Comparison of ENCODE assay signal across 12 mouse cellular contexts in the genomic region with DNA sequence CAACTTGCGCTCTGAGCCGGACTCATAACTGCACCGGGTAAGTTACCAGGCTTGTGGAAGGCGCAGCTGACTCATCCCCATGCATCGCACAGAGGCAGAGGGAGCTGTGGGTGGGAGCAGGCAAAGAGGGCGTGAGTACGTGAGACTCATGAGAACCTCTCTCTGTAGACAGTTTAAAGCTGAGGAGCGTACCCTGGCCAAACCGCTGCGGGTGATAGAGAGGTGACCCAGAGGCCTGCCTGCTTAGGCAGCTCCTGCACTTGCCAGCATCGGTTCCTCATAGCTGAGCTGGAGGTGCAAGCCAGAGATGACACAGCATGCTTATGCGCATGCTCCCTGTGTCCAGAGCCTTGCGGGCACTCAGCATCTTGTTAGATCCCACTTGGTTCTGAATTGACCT. TPM values are rescaled to one million over a fixed set of nuclear protein-coding genes. Genes with fewer than 3 reads are reported as not detected.
DNase-seq lines count a peak whose midpoint lies in the region; ATAC-seq and TF ChIP-seq lines count a peak whose summit lies in the region.
"Had no signal": no experiment of that assay in that cellular context is flagged by ENCODE, and none has a peak within 500 bp of the region (broad histone marks: within the 10 kb centered on the region; RNA-seq: fewer than 3 reads in every experiment).

No protein-coding gene starts in this region.

- peaks cover 2% of the 10 kb centered on the region; the same call in 1 of the 2 replicates for H3K4me1 ChIP-seq in stomach, postnatal 0 days (replicated peaks; ENCODE audit: control insufficient read depth, insufficient read depth)
- H3K4me1 ChIP-seq: intestine, embryonic 15.5 days had no signal

- no peak for TF ChIP-seq CTCF in stomach, postnatal 0 days (IDR thresholded peaks at IDR 0.05; ENCODE audit: low read depth)

- peak; percentile 94 for DNase-seq in heart, adult 11 months
- DNase-seq in heart, postnatal 36 days = no peak
- DNase-seq in right cerebral cortex, adult 2 months (ENCODE audit: low spot score in 2 of 2) = peak; percentile 71 to 76
- no peak for DNase-seq in right cerebral cortex, postnatal 4 days
- peak; percentile 50 for DNase-seq in gastrocnemius, postnatal 14 days
- no peak for DNase-seq in stomach, postnatal 0 days (ENCODE audit: low spot score)
- DNase-seq in kidney, adult 11 months = no peak
- DNase-seq in adrenal gland, postnatal 10 days = no peak
- DNase-seq: heart, postnatal 14 days had no signal

- WGBS in stomach, postnatal 0 days = 79% methylated on average over 13 of the region's 13 CpGs

- TF ChIP-seq EP300 in stomach, postnatal 0 days (optimal IDR thresholded peaks at IDR 0.05) = no peak

- H3K4me2 ChIP-seq in stomach, postnatal 0 days (replicated peaks; ENCODE audit: low read depth) = no peak overlapping the region
- H3K4me2 ChIP-seq: embryonic facial prominence, embryonic 12.5 days; intestine, embryonic 15.5 days had no signal

- H3K36me3 ChIP-seq in stomach, postnatal 0 days (ENCODE audit: control insufficient read depth, insufficient read depth, low read length) = no peaks in the 10 kb centered on the region
- H3K36me3 ChIP-seq: embryonic facial prominence, embryonic 12.5 days; intestine, embryonic 15.5 days had no signal

- no peak overlapping the region for H3K4me3 ChIP-seq in stomach, postnatal 0 days (ENCODE audit: low read depth, low read length)
- H3K4me3 ChIP-seq: embryonic facial prominence, embryonic 12.5 days; intestine, embryonic 15.5 days had no signal

- no peaks in the 10 kb centered on the region for H3K9me3 ChIP-seq in stomach, postnatal 0 days (ENCODE audit: control insufficient read depth, low read length)
- H3K9me3 ChIP-seq: embryonic facial prominence, embryonic 12.5 days; intestine, embryonic 15.5 days had no signal

- H3K27me3 ChIP-seq in stomach, postnatal 0 days (ENCODE audit: control insufficient read depth, insufficient read depth, low read length) = no peaks in the 10 kb centered on the region
- H3K27me3 ChIP-seq: embryonic facial prominence, embryonic 12.5 days; intestine, embryonic 15.5 days had no signal

- intact Hi-C loops in heart, postnatal 36 days (cut with DNase I) = loop anchor here (5.0 kb wide), 1 partner anchor 370 kb away; no protein-coding TSS in a partner anchor
- intact Hi-C loops in gastrocnemius, postnatal 14 days (cut with DNase I; ENCODE audit: low total_unique reads) = loop anchor here (5.0 kb wide), 2 partner anchors 55 to 70 kb away; no protein-coding TSS in a partner anchor

- H3K9ac ChIP-seq in stomach, postnatal 0 days (ENCODE audit: low read length) = no peak overlapping the region
- H3K9ac ChIP-seq: embryonic facial prominence, embryonic 12.5 days; intestine, embryonic 15.5 days had no signal

- no peak for ATAC-seq in stomach, postnatal 0 days (ENCODE audit: low FRiP score, low TSS enrichment)
- ATAC-seq: intestine, embryonic 15.5 days had no signal

- 0 out of 2 replicates have a peak overlapping the region, but pooled peaks have one; percentile 41 for H3K27ac ChIP-seq in stomach, postnatal 0 days (replicated peaks)
- H3K27ac ChIP-seq: embryonic facial prominence, embryonic 12.5 days; intestine, embryonic 15.5 days; macrophage had no signal

RNA-seq across cellular contexts. Expression of a gene that starts 32.8 kb away (rescaled TPM):
- total RNA-seq in heart, postnatal 36 days (2021) = not detected
- under 1 TPM in 1 of 2 experiments, not detected in 1; 0.12 TPM for total RNA-seq in gastrocnemius, postnatal 14 days (2021)
- 0.30 and 0.85 TPM in 2 replicates for polyA plus RNA-seq in stomach, postnatal 0 days (2015; fragmentation: Nextera tagmentation; extraction: Ambion mirVana)
- total RNA-seq in adrenal gland, postnatal 10 days (2021) = under 1 TPM; 0.09 to 0.12 TPM
- polyA plus RNA-seq: macrophage had no signal

RNA-seq across cellular contexts. Expression of a gene that starts 50.1 kb away (rescaled TPM):
- 1 to 10 TPM; 2.0 to 2.5 TPM for total RNA-seq in heart, postnatal 36 days (2021)
- total RNA-seq in gastrocnemius, postnatal 14 days (2021) = 1 to 10 TPM; 5.6 to 7.9 TPM
- 31.1 and 32.0 TPM in 2 replicates for polyA plus RNA-seq in stomach, postnatal 0 days (2015; fragmentation: Nextera tagmentation; extraction: Ambion mirVana)
- total RNA-seq in adrenal gland, postnatal 10 days (2021) = 10 to 100 TPM; 12.7 to 13.1 TPM

Comparison
In these comparisons a context has a peak if more than half of its experiments do, and no peak if none do; other contexts are left out.
1. DNase-seq: peak in heart, adult 11 months (single experiment), right cerebral cortex, adult 2 months (2 of 2) and gastrocnemius, postnatal 14 days (single experiment); none in heart, postnatal 36 days (0 of 2), right cerebral cortex, postnatal 4 days (single experiment), stomach, postnatal 0 days (single experiment), kidney, adult 11 months (single experiment) and adrenal gland, postnatal 10 days (single experiment).